Mouse (Mus musculus): ENCODE data around the gene Rapgef6.
"Not testable (repeated sequence)": the region's sequence is repeated elsewhere in the genome, so short reads cannot be mapped to it uniquely, and the experiment has no call there.

Rapgef6 gene

GRCm38 (mm10) chr11:54567959-54568358 is 45.3 kb downstream of the Rapgef6 start:
- no peak for ATAC-seq (ENCODE audit: insufficient number of reproducible peaks, low FRiP score, low TSS enrichment)

GRCm38 (mm10) chr11:54574741-54575140 is 52.1 kb downstream of the Rapgef6 start:
- no peak for ATAC-seq (ENCODE audit: insufficient number of reproducible peaks, low FRiP score, low TSS enrichment)

GRCm38 (mm10) chr11:54592585-54592984 is 69.9 kb downstream of the Rapgef6 start:
- ATAC-seq (ENCODE audit: insufficient number of reproducible peaks, low FRiP score, low TSS enrichment), result no peak

DNA sequence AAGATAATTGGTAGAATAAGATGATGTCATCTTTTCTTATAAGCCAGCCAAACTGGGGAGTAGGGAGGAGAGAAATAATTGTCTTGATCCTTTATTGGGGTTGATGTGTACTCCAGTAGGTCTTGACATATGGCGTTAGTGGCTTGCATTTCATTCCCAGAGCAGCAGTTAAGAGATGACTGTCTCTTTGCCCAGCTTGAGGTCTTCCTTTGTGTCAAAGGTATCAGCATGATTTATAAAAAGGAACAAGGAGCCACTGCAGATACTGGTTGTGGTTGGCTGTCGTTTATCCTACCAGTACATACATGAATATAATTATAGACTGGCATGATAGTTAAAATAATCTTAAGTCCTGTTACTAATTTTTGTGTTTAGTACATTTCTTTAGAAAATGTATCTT is 71.4 kb downstream of the Rapgef6 start:
- peak; percentile 68; the same call in 1 of the 2 replicates for ATAC-seq (ENCODE audit: insufficient number of reproducible peaks, low FRiP score, low TSS enrichment)

DNA sequence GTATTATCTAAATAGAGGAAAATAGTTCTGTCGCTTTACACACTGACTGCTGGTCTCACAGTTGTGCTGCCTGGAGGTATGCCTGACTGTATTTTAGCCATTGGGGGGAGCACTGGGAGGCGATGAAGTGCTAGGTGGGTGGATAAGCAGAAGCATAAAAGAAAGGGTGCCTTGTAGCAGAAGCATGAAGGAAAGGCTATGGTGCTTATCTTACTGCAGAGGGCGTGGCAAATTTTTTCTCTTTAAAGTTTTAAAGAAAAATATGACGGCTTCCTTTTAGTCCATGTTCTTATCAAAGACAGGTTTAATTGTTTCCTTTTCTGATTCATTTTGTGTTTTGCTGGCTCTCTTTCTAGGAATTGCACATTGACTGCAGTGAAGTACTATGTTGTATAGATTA is 72.4 kb downstream of the Rapgef6 start:
- ATAC-seq (ENCODE audit: insufficient number of reproducible peaks, low FRiP score, low TSS enrichment), result no peak

- ATAC-seq (ENCODE audit: insufficient number of reproducible peaks, low FRiP score, low TSS enrichment), result 0 out of 2 replicates have a peak, but pooled peaks have one; percentile 31
Measured at GRCm38 (mm10) chr11:54595905-54596555, 73.4 kb downstream of the Rapgef6 start.

DNA sequence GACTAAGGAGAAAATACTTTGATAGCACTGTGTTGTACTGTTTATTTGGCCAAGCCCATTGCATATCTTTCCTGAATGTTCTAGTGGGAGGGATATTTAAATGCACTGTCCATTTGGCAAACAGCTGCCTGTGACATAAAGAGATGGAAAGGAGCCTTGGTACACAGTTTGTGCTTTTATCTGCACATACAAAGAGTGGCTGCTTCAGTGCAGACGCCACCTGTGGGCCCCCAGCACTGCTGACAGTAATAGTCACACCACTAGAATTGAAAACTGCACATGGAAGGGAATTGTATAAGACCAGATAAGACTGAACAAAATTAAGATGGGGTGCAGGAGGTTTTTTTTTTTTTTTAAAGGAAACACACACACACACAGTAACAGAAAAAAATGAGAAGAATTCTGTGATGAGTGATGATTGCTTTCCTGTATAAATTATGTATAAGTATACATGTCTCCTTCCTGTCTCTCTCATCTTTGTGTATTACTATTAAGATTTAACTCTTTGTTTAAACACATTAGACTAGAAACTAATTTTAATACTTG is 75.3 kb downstream of the Rapgef6 start:
- ATAC-seq (ENCODE audit: insufficient number of reproducible peaks, low FRiP score, low TSS enrichment), result no peak

DNA sequence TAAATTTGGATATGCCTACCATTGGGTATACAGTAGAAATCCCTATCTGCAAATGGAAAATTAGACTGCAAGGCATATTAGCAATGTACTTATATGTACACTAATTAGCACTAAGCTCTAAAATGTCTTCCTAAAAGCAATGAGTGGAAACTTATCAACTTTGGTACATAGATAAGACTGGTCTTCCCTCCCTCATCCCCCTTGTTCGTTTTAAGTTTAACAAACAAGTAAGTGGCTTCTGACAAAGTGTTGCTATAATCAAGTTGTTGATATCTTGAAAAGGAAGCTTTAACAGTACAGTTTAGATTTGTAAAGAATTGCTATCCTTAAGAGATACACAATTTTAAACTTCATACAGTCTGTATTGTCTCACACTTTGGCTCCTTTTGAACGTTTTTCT is 78.5 kb downstream of the Rapgef6 start:
- ATAC-seq (ENCODE audit: insufficient number of reproducible peaks, low FRiP score, low TSS enrichment), result no peak

DNA sequence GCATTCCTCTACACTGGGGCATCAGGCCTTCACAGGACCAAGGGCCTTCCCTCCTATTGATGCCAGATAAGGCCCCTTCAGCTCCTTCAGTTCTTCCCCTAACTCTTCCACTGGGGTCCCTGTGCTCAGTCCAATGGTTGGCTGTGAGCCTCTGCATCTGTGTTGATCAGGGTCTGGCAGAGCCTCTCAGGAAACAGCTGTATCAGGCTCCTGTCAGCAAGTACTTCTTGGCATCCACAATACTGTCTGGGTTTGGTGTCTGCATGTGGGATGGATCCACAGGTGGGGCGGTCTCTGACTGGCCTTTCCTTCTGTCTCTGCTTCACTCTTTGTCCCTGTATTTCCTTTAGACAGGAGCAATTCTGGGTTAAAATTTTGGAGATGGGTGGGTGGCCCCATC is 80.1 kb downstream of the Rapgef6 start:
- not testable (repeated sequence) for ATAC-seq (ENCODE audit: insufficient number of reproducible peaks, low FRiP score, low TSS enrichment)

DNA sequence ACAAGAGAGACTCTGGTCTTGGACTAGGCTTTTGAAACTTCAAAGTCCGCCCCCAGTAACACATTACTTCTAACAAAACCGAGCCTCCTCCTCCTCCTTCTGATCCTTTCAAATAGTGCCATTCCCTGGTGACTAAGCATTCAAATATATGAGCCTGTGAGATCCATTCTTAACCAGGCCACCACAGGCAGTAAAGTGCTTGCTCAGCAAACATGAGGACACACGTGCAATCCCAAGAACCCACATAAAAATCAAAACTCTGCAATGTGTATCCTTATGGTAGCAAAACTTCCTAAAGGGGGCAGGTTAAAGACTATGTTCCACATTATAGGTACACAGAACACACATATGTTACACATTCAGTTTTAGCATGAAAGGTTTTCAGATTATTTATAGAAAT is 81.8 kb downstream of the Rapgef6 start:
- no peak for ATAC-seq (ENCODE audit: insufficient number of reproducible peaks, low FRiP score, low TSS enrichment)

GRCm38 (mm10) chr11:54613628-54614027 is 91.0 kb downstream of the Rapgef6 start:
- no peak for ATAC-seq (ENCODE audit: insufficient number of reproducible peaks, low FRiP score, low TSS enrichment)

- no peak for ATAC-seq (ENCODE audit: insufficient number of reproducible peaks, low FRiP score, low TSS enrichment)
Measured at GRCm38 (mm10) chr11:54614560-54614959, 91.9 kb downstream of the Rapgef6 start.

DNA sequence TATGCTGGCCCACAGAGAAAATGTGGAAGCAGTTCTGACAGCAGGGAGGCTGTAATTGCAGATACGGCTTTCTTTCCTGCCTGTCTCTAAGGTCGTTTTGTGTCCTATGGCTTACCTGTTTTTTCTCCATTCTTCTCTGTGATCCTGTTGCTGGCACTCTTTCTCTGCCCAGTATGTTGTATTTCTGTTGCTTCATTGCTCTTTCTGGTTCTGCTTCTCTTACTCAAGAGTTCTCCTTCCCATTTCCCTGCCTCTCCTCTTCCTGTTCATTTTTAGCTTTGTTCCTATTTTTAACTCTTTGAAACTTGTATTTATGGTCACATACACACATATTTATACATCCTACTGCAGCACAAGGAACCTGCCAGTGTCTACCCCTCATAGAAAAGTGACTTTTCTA is 96.2 kb downstream of the Rapgef6 start:
- no peak for ATAC-seq (ENCODE audit: insufficient number of reproducible peaks, low FRiP score, low TSS enrichment)

DNA sequence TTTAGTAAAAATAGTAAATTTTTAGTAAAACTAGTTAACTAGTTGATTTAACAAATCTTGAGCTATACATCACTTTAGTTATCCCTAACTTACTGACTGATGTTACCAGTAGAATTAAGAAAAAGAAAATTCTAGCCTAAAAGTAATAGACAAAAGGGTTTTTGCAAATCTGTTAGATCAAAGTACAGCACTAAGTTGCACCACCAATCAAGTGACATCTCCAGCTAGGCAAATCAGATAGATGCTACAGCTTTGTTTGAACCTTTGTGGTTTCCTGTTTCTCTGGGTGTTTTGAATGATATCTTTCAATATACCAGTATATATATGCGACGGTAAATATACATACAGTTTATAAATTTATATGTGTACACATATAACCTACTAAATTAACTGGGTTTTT is 99.1 kb downstream of the Rapgef6 start:
- ATAC-seq (ENCODE audit: insufficient number of reproducible peaks, low FRiP score, low TSS enrichment), result no peak

- no peak for ATAC-seq (ENCODE audit: insufficient number of reproducible peaks, low FRiP score, low TSS enrichment)
Measured at GRCm38 (mm10) chr11:54626905-54627304, 104.3 kb downstream of the Rapgef6 start.

- no peak for ATAC-seq (ENCODE audit: insufficient number of reproducible peaks, low FRiP score, low TSS enrichment)
Measured at GRCm38 (mm10) chr11:54646420-54646819, 123.8 kb downstream of the Rapgef6 start.

DNA sequence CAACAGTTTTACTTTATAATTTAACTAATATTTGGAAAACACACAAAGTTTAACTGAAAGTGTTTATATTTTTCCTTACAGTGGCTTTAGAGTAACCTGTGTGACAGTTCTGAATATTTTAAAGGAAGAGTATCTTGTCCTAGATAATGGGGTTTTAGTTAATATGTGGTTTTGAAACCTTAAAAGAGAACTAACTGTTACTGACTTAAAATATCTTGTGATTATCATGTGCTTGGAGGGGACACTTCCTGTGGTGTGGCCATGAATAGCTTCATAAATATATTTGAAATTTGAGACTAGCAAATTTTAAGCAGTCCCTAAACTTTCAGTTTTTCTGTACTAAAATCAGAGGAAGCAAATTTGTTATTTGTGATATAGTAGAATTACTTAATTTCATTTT is 125.9 kb downstream of the Rapgef6 start:
- no peak for ATAC-seq (ENCODE audit: insufficient number of reproducible peaks, low FRiP score, low TSS enrichment)

- ATAC-seq (ENCODE audit: insufficient number of reproducible peaks, low FRiP score, low TSS enrichment), result no peak
Measured at GRCm38 (mm10) chr11:54655420-54655819, 132.8 kb downstream of the Rapgef6 start.

GRCm38 (mm10) chr11:54673575-54674298 is 151.1 kb downstream of the Rapgef6 start:
- ATAC-seq (ENCODE audit: insufficient number of reproducible peaks, low FRiP score, low TSS enrichment), result no peak

DNA sequence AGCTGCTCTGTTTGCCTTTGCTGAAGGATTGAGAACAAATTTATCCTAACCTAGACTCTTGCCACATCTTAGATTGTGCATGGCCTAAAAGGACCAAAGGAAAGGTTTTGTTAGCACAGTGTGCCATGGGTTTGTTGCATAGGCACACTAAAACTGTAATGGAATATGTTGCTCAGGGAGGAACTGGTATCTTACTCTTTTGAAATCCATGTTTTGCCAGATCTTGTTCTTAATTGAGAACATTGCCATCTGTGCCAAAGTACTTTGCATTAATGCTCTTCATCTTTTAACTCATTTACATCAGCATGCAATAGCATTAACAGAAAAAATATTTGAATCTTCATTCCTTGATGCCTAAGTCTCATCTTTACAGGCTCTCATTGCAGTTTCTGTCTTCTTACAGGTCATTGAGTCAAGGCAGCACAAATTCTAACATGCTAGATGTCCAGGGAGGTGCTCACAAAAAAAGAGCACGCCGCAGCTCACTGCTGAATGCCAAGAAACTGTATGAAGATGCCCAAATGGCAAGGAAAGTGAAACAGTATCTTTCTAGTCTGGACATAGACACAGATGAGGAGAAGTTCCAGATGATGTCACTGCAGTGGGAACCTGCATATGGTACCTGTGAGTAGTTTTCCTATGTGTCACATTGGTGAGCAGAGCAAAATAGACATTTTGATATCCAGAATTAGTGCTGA is 153.3 kb downstream of the Rapgef6 start:
- no peak for ATAC-seq (ENCODE audit: insufficient number of reproducible peaks, low FRiP score, low TSS enrichment)

DNA sequence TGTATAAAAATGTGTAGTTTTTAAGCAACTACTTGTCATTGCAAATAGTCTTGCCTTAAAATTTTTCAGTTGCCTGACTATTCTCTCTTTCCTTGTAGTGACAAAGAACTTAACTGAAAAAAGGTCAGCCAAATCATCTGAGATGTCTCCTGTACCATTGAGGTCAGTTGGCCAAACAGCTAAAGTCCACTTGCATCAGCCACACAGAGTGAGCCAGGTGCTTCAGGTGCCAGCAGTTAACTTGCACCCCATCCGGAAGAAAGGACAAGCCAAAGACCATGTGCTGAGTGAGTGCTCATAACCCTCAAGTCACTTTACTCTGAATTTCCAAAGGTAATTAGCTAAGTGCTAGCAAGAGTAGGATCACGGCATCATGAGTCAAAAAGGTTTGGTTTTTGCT is 156.5 kb downstream of the Rapgef6 start:
- ATAC-seq (ENCODE audit: insufficient number of reproducible peaks, low FRiP score, low TSS enrichment), result no peak
